Mouse (Mus musculus) midbrain, embryonic 10.5 days (tissue): Measurements from ENCODE around the gene St6galnac3. TPM values are rescaled to one million over a fixed set of nuclear protein-coding genes. Genes with fewer than 3 reads are reported as not detected.

Experiments used
- DNase-seq: peaks from one replicate; pipeline ENCODE4 v3.0.0-alpha.2; 2017; ENCODE audit warnings: low spot score
- H3K27ac ChIP-seq: fragments of 300-500 bp; sonication (generic); replicated peaks from 2 replicates; pipeline ENCODE4 v1.5.1; 2016; ENCODE audit warnings: mild to moderate bottlenecking
- H3K27me3 ChIP-seq: fragments of 300-500 bp; sonication (generic); 2 replicates; pipeline ENCODE4 v1.6.1; 2016; ENCODE audit warnings: low read depth, mild to moderate bottlenecking; ENCODE audit not compliant: poor library complexity, severe bottlenecking
- H3K36me3 ChIP-seq: fragments of 300-500 bp; sonication (generic); 2 replicates; pipeline ENCODE4 v1.6.1; 2016; ENCODE audit warnings: mild to moderate bottlenecking, moderate library complexity
- H3K4me1 ChIP-seq: fragments of 300-500 bp; sonication (generic); 2 replicates; pipeline ENCODE4 v1.6.1; 2016
- H3K4me3 ChIP-seq: fragments of 300-500 bp; sonication (generic); 2 replicates; pipeline ENCODE4 v1.5.1; 2016; ENCODE audit warnings: mild to moderate bottlenecking, moderate library complexity
- H3K9me3 ChIP-seq: fragments of 300-500 bp; sonication (generic); replicated peaks from 2 replicates; pipeline ENCODE4 v1.6.1; 2016; ENCODE audit warnings: mild to moderate bottlenecking
- WGBS: fragments of 180-500 bp; shearing (Covaris S2); methylation state at CpG from one replicate; pipeline ENCODE4 v1.1.7; 2016; 5-methylcytosine and 5-hydroxymethylcytosine counted together
- polyA plus RNA-seq: library from polyadenylated mRNA; unstranded; fragments of >200 nt; fragmentation: Nextera tagmentation; extraction: Ambion mirVana; gene quantifications from 2 replicates; pipeline ENCODE4 v1.2.1, GENCODE M21; 2016

The St6galnac3 gene
- polyA plus RNA-seq, 1 experiment from 2014 or later = 33.6 TPM

- Histone ChIP-seq H3K4me1 (peaks cover 35% of the 10 kb centered on the region), H3K4me3 (no peak overlapping the region), H3K9me3 (no peaks in the 10 kb centered on the region), H3K27me3 (no peaks in the 10 kb centered on the region), H3K36me3 (no peaks in the 10 kb centered on the region), H3K27ac (no peak overlapping the region)
- 58% methylated on average over 4 of the region's 4 CpGs for WGBS
- no peak for DNase-seq
These were observed 142.9 kb downstream of the St6galnac3 start for GRCm38 (mm10) chr3:153582065-153582464.

GRCm38 (mm10) chr3:153580625-153581024 lies 144.3 kb downstream of the St6galnac3 start:
- no peaks in the 10 kb centered on the region for H3K36me3 ChIP-seq
- peaks cover 26% of the 10 kb centered on the region for H3K4me1 ChIP-seq
- no peak overlapping the region for H3K27ac ChIP-seq
- H3K9me3 ChIP-seq = no peaks in the 10 kb centered on the region
- 43% methylated on average over 2 of the region's 2 CpGs for WGBS
- no peaks in the 10 kb centered on the region for H3K27me3 ChIP-seq
- DNase-seq = no peak
- H3K4me3 ChIP-seq = no peak overlapping the region

DNA sequence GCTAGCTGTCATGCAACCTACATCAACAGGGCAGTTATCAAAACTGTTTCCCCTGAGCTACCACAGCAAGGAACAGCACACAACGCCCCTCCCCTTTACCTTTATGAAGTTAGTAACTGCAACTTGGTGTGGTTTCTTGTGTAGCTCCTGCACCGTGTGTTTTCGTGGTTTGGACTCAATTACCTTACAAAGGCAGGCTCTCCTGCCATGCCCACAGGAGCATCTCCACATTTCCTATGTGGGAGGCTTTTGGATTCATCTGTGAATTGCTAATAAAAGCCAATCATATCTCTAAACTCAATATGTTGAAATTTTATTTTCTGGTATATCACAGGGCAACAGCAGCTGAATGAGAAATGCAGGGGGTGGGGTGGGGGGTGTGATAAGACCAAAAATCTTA lies 144.8 kb downstream of the St6galnac3 start:
- Histone ChIP-seq H3K4me3 (no peak overlapping the region), H3K9me3 (no peaks in the 10 kb centered on the region), H3K27me3 (no peaks in the 10 kb centered on the region), H3K4me1 (peaks cover 26% of the 10 kb centered on the region), H3K36me3 (no peaks in the 10 kb centered on the region), H3K27ac (no peak overlapping the region)
- DNase-seq = no peak
- WGBS = 81% methylated on average over 3 of the region's 3 CpGs

DNA sequence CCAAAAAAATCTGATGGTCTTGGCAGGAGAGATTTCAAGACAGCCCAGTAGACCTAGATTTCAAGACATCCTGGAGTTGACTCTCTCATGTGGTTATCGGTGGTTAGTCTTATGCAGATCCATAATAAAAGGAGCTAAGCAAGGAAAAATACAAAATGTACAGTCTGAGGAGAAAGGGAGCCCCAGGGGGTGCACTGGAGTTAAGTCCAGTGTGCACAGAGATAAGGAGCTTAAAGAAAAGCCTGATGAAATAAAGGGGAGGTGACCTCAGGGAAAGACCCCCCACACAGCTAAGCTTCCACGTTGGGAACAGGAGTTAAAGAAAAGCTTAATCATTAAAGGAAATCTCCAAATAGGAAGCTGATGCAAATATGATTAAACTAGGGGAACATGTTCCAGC lies 147.7 kb downstream of the St6galnac3 start:
- Histone ChIP-seq H3K9me3 (no peaks in the 10 kb centered on the region), H3K36me3 (no peaks in the 10 kb centered on the region), H3K27ac (no peak overlapping the region), H3K4me1 (peaks cover 29% of the 10 kb centered on the region), H3K4me3 (no peak overlapping the region), H3K27me3 (no peaks in the 10 kb centered on the region)
- DNase-seq = no peak
- WGBS = 62% methylated on average over 2 of the region's 2 CpGs

DNA sequence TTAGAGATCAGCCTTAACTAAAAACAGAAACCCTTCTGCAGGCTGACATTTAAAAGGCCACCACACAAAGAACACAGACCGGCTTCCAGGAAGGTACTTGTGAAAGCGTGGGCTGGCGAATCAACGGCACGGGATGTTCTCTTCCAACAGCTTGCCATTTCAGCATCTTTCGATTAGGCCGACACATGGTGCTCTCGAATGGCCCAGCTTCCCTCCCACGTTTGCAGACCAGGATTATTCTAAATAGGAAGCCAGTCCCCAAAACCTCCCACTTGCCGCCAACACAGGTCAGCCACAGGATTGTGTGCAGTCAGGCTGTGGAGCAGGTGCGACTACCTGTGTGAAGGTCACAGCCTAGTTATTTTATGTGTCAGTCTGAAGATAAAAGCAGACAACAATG lies 153.8 kb downstream of the St6galnac3 start:
- no peaks in the 10 kb centered on the region for H3K27me3 ChIP-seq

GRCm38 (mm10) chr3:153568815-153569214 lies 156.2 kb downstream of the St6galnac3 start:
- Histone ChIP-seq H3K27me3 (no peaks in the 10 kb centered on the region), H3K4me3 (no peak overlapping the region), H3K4me1 (peaks cover 11% of the 10 kb centered on the region), H3K9me3 (no peaks in the 10 kb centered on the region), H3K36me3 (no peaks in the 10 kb centered on the region), H3K27ac (no peak overlapping the region)
- DNase-seq = no peak
- WGBS = 91% methylated on average over 3 of the region's 3 CpGs

More for the DNA sequence above, 153.8 kb downstream of the St6galnac3 start:
- DNase-seq = no peak
- Histone ChIP-seq H3K36me3 (no peaks in the 10 kb centered on the region), H3K27ac (no peak overlapping the region), H3K4me3 (no peak overlapping the region), H3K4me1 (peaks cover 8% of the 10 kb centered on the region; the same call in 1 of the 2 replicates), H3K9me3 (no peaks in the 10 kb centered on the region)
- WGBS = 93% methylated on average over 11 of the region's 11 CpGs

GRCm38 (mm10) chr3:153567913-153568312 lies 157.1 kb downstream of the St6galnac3 start:
- H3K4me1 ChIP-seq = peaks cover 7% of the 10 kb centered on the region
- WGBS = 77% methylated on average over 3 of the region's 3 CpGs
- H3K27me3 ChIP-seq = no peaks in the 10 kb centered on the region
- DNase-seq = no peak
- no peaks in the 10 kb centered on the region for H3K9me3 ChIP-seq
- no peak overlapping the region for H3K27ac ChIP-seq
- H3K4me3 ChIP-seq = no peak overlapping the region
- H3K36me3 ChIP-seq = no peaks in the 10 kb centered on the region

DNA sequence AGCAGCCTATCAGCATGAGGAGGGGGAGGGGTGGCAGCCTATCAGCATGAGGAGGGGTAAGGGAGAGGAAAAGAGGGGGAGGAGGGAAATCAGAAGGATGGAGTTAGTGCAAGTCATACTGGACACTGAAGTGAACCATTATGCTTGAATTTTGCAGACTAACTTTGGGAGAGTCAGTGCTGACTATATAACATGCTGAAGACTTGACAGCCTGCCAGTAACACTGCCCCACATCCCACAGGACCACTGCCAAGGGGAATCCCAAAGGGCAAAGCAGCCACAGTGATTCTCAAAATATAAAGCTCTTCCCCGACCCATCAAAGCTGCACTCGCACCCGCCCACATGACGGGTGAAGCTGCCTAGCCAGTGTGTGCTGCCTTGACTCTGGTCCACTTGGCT lies 157.5 kb downstream of the St6galnac3 start:
- Histone ChIP-seq H3K4me3 (no peak overlapping the region), H3K9me3 (no peaks in the 10 kb centered on the region), H3K27ac (no peak overlapping the region), H3K27me3 (no peaks in the 10 kb centered on the region), H3K36me3 (no peaks in the 10 kb centered on the region), H3K4me1 (peaks cover 7% of the 10 kb centered on the region)
- WGBS = 94% methylated on average over 4 of the region's 4 CpGs
- DNase-seq = no peak

DNA sequence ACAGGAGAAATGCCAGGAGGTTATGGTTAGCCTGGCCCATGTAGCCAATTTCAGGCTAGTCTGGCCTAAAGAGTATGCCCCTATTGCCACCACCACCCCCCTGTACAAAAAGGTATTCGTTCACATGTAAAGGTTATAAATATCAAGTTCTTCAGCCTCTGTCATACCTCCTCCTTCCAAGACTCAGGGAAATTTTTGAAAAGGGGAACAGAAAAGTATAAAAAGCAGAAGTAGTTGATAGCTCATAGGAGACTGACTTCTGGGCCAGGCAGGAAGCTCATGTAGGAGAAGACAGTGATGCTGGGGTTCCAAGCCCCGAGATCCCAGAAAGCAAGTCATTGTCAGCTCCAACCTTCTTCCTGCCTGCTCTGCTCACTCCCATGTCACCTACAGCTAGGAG lies 158.9 kb downstream of the St6galnac3 start:
- Histone ChIP-seq H3K4me1 (peaks cover 7% of the 10 kb centered on the region), H3K9me3 (no peaks in the 10 kb centered on the region), H3K27me3 (no peaks in the 10 kb centered on the region), H3K4me3 (no peak overlapping the region), H3K27ac (no peak overlapping the region), H3K36me3 (no peaks in the 10 kb centered on the region)
- 96% methylated on average over 2 of the region's 2 CpGs for WGBS
- no peak for DNase-seq

- no peak overlapping the region for H3K4me3 ChIP-seq
- H3K36me3 ChIP-seq = no peaks in the 10 kb centered on the region
- peaks cover 7% of the 10 kb centered on the region for H3K4me1 ChIP-seq
- no peaks in the 10 kb centered on the region for H3K9me3 ChIP-seq
- no peak overlapping the region for H3K27ac ChIP-seq
- 88% methylated on average over 6 of the region's 6 CpGs for WGBS
- no peaks in the 10 kb centered on the region for H3K27me3 ChIP-seq
- DNase-seq = no peak
These were observed 164.1 kb downstream of the St6galnac3 start for GRCm38 (mm10) chr3:153560897-153561296.

DNA sequence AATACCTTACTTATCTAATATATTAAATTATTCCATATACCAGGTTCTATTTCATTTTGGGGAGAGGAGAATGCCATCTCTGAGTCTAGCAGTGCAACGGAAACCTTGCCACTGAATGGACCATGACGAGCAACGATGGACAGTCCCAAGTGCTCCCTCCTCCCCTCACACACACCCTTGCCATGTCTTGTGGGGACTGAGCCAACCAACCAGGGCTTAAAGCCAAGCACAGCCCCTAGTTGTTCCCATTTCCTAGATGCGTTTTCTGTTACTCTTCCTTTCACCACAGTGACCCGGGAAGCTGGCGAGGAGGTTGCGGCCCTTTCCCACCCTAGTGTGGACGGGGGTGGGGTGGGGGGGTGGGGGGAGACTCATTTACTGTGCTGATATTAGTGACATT lies 165.4 kb downstream of the St6galnac3 start:
- H3K27me3 ChIP-seq = no peaks in the 10 kb centered on the region
- H3K36me3 ChIP-seq = no peaks in the 10 kb centered on the region
- no peaks in the 10 kb centered on the region for H3K4me1 ChIP-seq
- 93% methylated on average over 8 of the region's 8 CpGs for WGBS
- H3K27ac ChIP-seq = no peak overlapping the region
- no peak overlapping the region for H3K4me3 ChIP-seq
- no peaks in the 10 kb centered on the region for H3K9me3 ChIP-seq
- DNase-seq = no peak

DNA sequence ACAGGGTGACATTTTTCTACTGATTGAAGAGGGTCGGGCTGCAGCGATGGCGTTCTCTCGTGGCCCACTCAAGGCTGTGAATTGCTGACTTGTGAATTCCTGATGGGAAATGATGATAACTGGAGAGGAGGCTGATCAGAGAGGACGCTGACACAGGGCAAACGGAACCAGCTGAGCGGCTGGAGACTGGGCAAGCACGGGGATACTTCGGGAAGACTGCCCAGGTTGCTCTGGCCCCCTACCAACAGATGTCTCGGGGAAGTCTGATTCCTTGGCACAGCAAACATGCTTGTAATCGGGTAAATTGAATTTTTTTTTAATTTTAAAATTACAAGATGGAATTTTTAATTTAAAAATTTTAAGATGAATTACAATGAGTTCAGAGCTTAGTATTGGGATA lies 168.4 kb downstream of the St6galnac3 start:
- H3K4me1 ChIP-seq = no peaks in the 10 kb centered on the region
- H3K9me3 ChIP-seq = no peaks in the 10 kb centered on the region
- 92% methylated on average over 11 of the region's 11 CpGs for WGBS
- DNase-seq = no peak
- no peak overlapping the region for H3K4me3 ChIP-seq
- no peaks in the 10 kb centered on the region for H3K36me3 ChIP-seq
- H3K27me3 ChIP-seq = no peaks in the 10 kb centered on the region
- H3K27ac ChIP-seq = no peak overlapping the region

GRCm38 (mm10) chr3:153553712-153554111 lies 171.3 kb downstream of the St6galnac3 start:
- H3K36me3 ChIP-seq = no peaks in the 10 kb centered on the region
- no peak overlapping the region for H3K4me3 ChIP-seq
- 94% methylated on average over 3 of the region's 3 CpGs for WGBS
- H3K27me3 ChIP-seq = no peaks in the 10 kb centered on the region
- H3K27ac ChIP-seq = no peak overlapping the region
- DNase-seq = no peak
- no peaks in the 10 kb centered on the region for H3K9me3 ChIP-seq
- no peaks in the 10 kb centered on the region for H3K4me1 ChIP-seq

GRCm38 (mm10) chr3:153553226-153553625 lies 171.7 kb downstream of the St6galnac3 start:
- 92% methylated on average over 7 of the region's 7 CpGs for WGBS
- no peaks in the 10 kb centered on the region for H3K27me3 ChIP-seq

More at GRCm38 (mm10) chr3:153553226-153553625, 171.7 kb downstream of the St6galnac3 start:
- Histone ChIP-seq H3K36me3 (no peaks in the 10 kb centered on the region), H3K4me1 (no peaks in the 10 kb centered on the region), H3K4me3 (no peak overlapping the region), H3K9me3 (no peaks in the 10 kb centered on the region), H3K27ac (no peak overlapping the region)
- no peak for DNase-seq
